Mouse (Mus musculus): Measurements from ENCODE around the gene Pdap1. TPM values are rescaled to one million over a fixed set of nuclear protein-coding genes. Genes with fewer than 3 reads are reported as not detected.
A peak's percentile ranks its signal among the peaks of the same experiment; 100 is the strongest.
"Not testable (repeated sequence)": the region's sequence is repeated elsewhere in the genome, so short reads cannot be mapped to it uniquely, and the experiment has no call there.

Gene Pdap1
- polyA plus RNA-seq, 1 experiment from 2014 or later = 134 TPM

DNA sequence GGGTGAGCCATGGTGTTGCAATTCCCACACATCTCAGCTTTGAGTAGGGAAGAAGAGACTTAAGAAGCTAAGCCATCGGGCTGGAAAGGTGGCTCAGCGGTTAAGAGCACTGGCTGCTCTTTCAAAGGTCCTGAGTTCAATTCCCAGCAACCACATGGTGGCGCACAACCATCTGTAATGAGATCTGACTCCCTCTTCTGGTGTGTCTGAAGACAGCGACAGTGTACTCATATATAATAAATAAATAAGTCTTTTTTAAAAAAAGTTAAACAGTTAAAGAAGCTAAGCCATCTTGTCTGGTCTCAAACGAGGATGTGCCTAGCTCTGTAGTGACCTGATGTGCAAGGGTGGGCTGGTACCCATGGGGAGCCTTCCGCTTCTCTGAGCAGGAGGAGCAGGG, 6.8 kb downstream of the Pdap1 start:
- H3K27ac ChIP-seq; H3K4me3 ChIP-seq (ENCODE audit: inconsistent target): not testable (repeated sequence)
- H3K79me2 ChIP-seq (ENCODE audit: inconsistent target) = peaks cover 25% of the 10 kb centered on the region
- H3K36me3 ChIP-seq (ENCODE audit: inconsistent target) = peaks cover 61% of the 10 kb centered on the region
- WGBS (ENCODE audit: missing documents) = 93% methylated on average over 6 of the region's 6 CpGs

- no peak overlapping the region for H3K4me3 ChIP-seq (ENCODE audit: inconsistent target)
- H3K27ac ChIP-seq = no peak overlapping the region
- WGBS (ENCODE audit: missing documents) = 70% methylated on average over 3 of the region's 3 CpGs
These were observed 9.0 kb downstream of the Pdap1 start for GRCm38 (mm10) chr5:145130995-145131394.

DNA sequence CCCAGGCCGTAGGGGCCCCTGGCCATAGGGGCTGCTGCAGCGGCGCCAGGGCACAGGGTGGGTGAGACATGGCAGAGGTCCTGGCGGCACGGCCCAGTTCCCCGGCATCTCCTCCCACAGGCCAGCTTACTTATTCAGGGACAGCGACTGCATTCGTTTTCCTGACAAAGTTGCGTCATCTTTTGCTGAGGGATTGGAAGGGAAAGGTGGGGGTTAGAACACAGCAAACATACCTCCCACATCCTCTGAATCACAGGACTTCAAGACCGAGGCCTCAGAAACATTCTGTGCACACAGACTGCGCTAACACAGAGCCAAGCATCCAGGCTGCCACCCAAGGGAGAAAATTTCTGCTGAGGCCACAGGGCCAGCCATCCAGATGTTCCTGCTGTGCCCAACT, 9.8 kb downstream of the Pdap1 start:
- no peak overlapping the region for H3K4me3 ChIP-seq (ENCODE audit: inconsistent target)
- H3K36me3 ChIP-seq (ENCODE audit: inconsistent target) = peaks cover 78% of the 10 kb centered on the region
- WGBS (ENCODE audit: missing documents) = 57% methylated on average over 11 of the region's 11 CpGs
- no peak overlapping the region for H3K27ac ChIP-seq
- H3K79me2 ChIP-seq (ENCODE audit: inconsistent target) = peaks cover 11% of the 10 kb centered on the region; the same call in 1 of the 2 replicates

More at GRCm38 (mm10) chr5:145130995-145131394, 9.0 kb downstream of the Pdap1 start:
- Histone ChIP-seq H3K79me2 (ENCODE audit: inconsistent target) (peaks cover 6% of the 10 kb centered on the region), H3K36me3 (ENCODE audit: inconsistent target) (peaks cover 75% of the 10 kb centered on the region)

GRCm38 (mm10) chr5:145129773-145130172, 10.3 kb downstream of the Pdap1 start:
- Histone ChIP-seq H3K79me2 (ENCODE audit: inconsistent target) (peaks cover 15% of the 10 kb centered on the region), H3K36me3 (ENCODE audit: inconsistent target) (peaks cover 78% of the 10 kb centered on the region)
- not testable (repeated sequence) for H3K27ac ChIP-seq; H3K4me3 ChIP-seq (ENCODE audit: inconsistent target)
- WGBS (ENCODE audit: missing documents) = no CpG with 5 or more reads among the region's 6 CpGs

DNA sequence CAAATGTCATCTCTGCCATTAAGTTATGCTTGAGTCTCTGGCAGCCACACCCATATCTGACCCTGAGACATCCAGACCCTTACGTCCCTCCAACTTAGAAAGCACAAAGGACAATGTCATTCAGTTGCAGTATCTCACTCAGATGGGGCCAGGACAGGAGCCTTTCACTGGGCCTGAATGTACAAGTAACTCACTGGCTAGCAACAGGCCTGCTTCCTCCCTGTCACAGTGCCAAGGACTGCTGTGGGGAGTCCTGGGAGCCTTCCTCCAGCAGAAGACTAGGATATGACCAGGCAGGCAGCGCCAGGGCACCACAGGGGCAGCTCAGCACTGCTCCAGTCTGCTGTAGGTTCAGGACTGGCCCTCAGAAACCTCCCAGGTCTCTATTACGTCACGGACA, 10.9 kb downstream of the Pdap1 start:
- Histone ChIP-seq H3K4me3 (ENCODE audit: inconsistent target) (no peak overlapping the region), H3K79me2 (ENCODE audit: inconsistent target) (peaks cover 22% of the 10 kb centered on the region), H3K36me3 (ENCODE audit: inconsistent target) (peaks cover 78% of the 10 kb centered on the region), H3K27ac (no peak overlapping the region)
- 98% methylated on average over 4 of the region's 4 CpGs for WGBS (ENCODE audit: missing documents)

- WGBS (ENCODE audit: missing documents) = 95% methylated on average over 7 of the region's 9 CpGs
- peaks cover 80% of the 10 kb centered on the region for H3K36me3 ChIP-seq (ENCODE audit: inconsistent target)
- H3K4me3 ChIP-seq (ENCODE audit: inconsistent target) = no peak overlapping the region
- peaks cover 47% of the 10 kb centered on the region for H3K79me2 ChIP-seq (ENCODE audit: inconsistent target)
- no peak overlapping the region for H3K27ac ChIP-seq
These were observed 13.5 kb downstream of the Pdap1 start for GRCm38 (mm10) chr5:145126580-145126979.

DNA sequence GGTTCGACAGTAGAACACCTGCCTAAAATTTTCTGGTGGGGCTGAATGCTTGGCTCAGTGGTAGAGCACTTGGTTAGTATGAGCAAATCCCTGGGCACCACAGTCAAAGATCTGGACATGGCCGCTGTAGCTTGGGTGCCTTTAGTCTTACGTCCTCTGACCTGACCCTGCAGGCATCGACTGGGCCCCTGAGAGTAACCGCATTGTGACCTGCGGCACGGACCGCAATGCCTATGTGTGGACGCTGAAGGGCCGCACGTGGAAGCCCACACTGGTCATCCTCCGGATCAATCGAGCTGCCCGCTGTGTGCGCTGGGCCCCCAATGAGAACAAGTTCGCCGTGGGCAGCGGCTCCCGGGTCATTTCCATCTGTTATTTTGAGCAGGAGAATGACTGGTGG, 16.6 kb downstream of the Pdap1 start:
- H3K36me3 ChIP-seq (ENCODE audit: inconsistent target) = peaks cover 89% of the 10 kb centered on the region
- 94% methylated on average over 17 of the region's 19 CpGs for WGBS (ENCODE audit: missing documents)

GRCm38 (mm10) chr5:145120921-145121320, 19.1 kb downstream of the Pdap1 start:
- H3K36me3 ChIP-seq (ENCODE audit: inconsistent target) = peaks cover 79% of the 10 kb centered on the region

More for the DNA sequence above, 16.6 kb downstream of the Pdap1 start:
- H3K4me3 ChIP-seq (ENCODE audit: inconsistent target) = no peak overlapping the region
- H3K79me2 ChIP-seq (ENCODE audit: inconsistent target) = peaks cover 79% of the 10 kb centered on the region
- H3K27ac ChIP-seq = no peak overlapping the region

DNA sequence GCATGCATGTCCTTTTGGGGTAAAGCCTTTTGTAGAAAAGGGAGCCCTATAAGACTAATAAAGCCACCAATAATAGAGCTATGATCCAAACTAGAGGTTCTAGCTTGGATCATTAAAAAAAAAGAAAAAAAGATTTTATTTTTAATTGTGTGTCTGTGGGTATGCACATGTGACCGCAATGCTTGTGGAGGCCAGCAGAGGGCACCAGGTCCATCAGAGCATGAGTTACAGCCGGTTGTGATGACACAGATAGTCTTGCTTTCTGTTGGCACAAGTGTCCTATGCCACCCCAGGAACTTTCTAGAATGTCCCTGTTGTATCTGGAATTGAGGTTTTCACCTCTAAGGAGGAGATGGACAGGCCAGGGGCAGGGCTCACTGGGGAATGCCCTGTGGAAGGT, 20.7 kb downstream of the Pdap1 start:
- 94% methylated on average over 2 of the region's 2 CpGs for WGBS (ENCODE audit: missing documents)
- Histone ChIP-seq H3K36me3 (ENCODE audit: inconsistent target) (peaks cover 64% of the 10 kb centered on the region), H3K27ac (no peak overlapping the region), H3K79me2 (ENCODE audit: inconsistent target) (peaks cover 98% of the 10 kb centered on the region), H3K4me3 (ENCODE audit: inconsistent target) (no peak overlapping the region)

More at GRCm38 (mm10) chr5:145120921-145121320, 19.1 kb downstream of the Pdap1 start:
- no peak overlapping the region for H3K4me3 ChIP-seq (ENCODE audit: inconsistent target)
- no peak overlapping the region for H3K27ac ChIP-seq
- WGBS (ENCODE audit: missing documents) = 94% methylated on average over 7 of the region's 7 CpGs
- peaks cover 97% of the 10 kb centered on the region for H3K79me2 ChIP-seq (ENCODE audit: inconsistent target)

DNA sequence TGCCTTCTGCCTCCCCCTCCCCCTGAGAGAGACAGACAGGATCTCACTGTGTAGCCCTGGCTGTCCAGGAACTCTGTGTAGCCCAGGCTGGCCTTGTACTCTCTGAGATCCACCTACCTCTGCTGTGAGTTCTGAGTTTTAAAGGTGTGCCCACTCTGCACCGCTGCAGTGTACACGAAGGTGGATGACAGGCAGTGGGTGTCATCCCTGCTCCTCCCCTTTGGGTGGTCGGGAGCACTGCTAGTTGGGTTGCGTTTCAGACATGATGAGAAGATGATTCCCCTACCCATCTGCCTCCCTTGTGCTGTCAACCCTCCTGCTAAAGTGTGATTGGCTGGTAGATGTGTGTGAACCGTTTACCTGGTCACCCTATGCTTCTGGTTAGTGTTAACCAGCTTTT, 21.6 kb downstream of the Pdap1 start:
- 97% methylated on average over 5 of the region's 5 CpGs for WGBS (ENCODE audit: missing documents)
- peaks cover 90% of the 10 kb centered on the region for H3K79me2 ChIP-seq (ENCODE audit: inconsistent target)
- H3K4me3 ChIP-seq (ENCODE audit: inconsistent target) = no peak overlapping the region
- no peak overlapping the region for H3K27ac ChIP-seq
- peaks cover 55% of the 10 kb centered on the region for H3K36me3 ChIP-seq (ENCODE audit: inconsistent target)

- Histone ChIP-seq H3K36me3 (ENCODE audit: inconsistent target) (peaks cover 50% of the 10 kb centered on the region), H3K27ac (no peak overlapping the region), H3K79me2 (ENCODE audit: inconsistent target) (peaks cover 86% of the 10 kb centered on the region), H3K4me3 (ENCODE audit: inconsistent target) (no peak overlapping the region)
- WGBS (ENCODE audit: missing documents) = 80% methylated on average over 6 of the region's 6 CpGs
These were observed 22.0 kb downstream of the Pdap1 start for GRCm38 (mm10) chr5:145118005-145118404.

DNA sequence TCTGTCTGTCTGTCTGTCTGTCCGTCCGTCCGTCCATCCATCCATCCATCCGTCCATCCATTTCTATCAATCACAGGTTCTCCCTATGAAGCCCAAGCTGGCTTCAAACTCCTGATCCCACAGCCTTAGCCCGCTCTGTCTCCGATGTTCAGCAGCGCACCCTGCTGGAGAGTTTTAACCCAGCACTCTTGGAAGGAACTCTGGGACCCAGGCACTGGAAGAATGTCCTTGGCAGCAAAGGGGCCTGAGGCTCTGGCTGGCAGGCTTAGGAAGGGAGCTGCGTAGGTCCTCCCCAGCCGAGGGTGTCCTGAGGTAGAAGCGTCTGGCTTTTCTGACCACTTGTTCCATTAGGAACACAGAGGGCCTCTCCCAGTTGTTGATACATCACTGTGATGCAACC, 23.1 kb downstream of the Pdap1 start:
- peak overlapping the region; percentile 99 for H3K27ac ChIP-seq
- WGBS (ENCODE audit: missing documents) = 43% methylated on average over 9 of the region's 10 CpGs
- peak overlapping the region; percentile 84 for H3K4me3 ChIP-seq (ENCODE audit: inconsistent target)

DNA sequence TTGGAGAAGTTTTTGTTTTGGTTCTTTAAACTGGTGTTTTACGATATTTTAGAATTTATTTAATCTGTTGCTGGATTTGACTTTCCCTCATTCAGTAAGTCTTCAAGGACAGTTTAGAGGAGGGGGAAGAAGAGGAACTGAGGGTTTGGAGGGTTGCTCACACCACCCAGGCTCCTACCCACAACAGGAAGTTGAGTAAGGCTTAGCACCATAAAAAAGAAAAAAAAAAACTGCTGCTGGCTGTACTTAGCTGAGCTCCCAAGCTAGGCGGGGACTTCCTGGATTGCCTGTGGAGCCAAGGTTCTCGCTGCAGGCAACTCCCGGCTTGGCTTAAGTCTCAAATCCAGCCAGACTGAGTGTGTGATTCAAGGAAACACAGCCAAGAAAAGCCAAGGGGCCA, 23.7 kb downstream of the Pdap1 start:
- peaks cover 69% of the 10 kb centered on the region for H3K79me2 ChIP-seq (ENCODE audit: inconsistent target)
- peak overlapping the region; percentile 84 for H3K4me3 ChIP-seq (ENCODE audit: inconsistent target)
- H3K36me3 ChIP-seq (ENCODE audit: inconsistent target) = peaks cover 33% of the 10 kb centered on the region; the same call in 1 of the 2 replicates
- WGBS (ENCODE audit: missing documents) = 2% methylated on average over 4 of the region's 4 CpGs
- H3K27ac ChIP-seq = peak overlapping the region; percentile 99

More for the DNA sequence above, 23.1 kb downstream of the Pdap1 start:
- peaks cover 75% of the 10 kb centered on the region for H3K79me2 ChIP-seq (ENCODE audit: inconsistent target)
- peaks cover 39% of the 10 kb centered on the region for H3K36me3 ChIP-seq (ENCODE audit: inconsistent target)

GRCm38 (mm10) chr5:145115736-145116135, 24.3 kb downstream of the Pdap1 start:
- Histone ChIP-seq H3K27ac (peak overlapping the region; percentile 99), H3K4me3 (ENCODE audit: inconsistent target) (peak overlapping the region; percentile 84), H3K36me3 (ENCODE audit: inconsistent target) (peaks cover 28% of the 10 kb centered on the region; the same call in 1 of the 2 replicates), H3K79me2 (ENCODE audit: inconsistent target) (peaks cover 63% of the 10 kb centered on the region)
- 42% methylated on average over 5 of the region's 5 CpGs for WGBS (ENCODE audit: missing documents)

- peak overlapping the region; percentile 84 for H3K4me3 ChIP-seq (ENCODE audit: inconsistent target)
- peaks cover 54% of the 10 kb centered on the region for H3K79me2 ChIP-seq (ENCODE audit: inconsistent target)
- 4% methylated on average over 40 of the region's 40 CpGs for WGBS (ENCODE audit: missing documents)
- H3K36me3 ChIP-seq (ENCODE audit: inconsistent target) = peaks cover 26% of the 10 kb centered on the region; the same call in 1 of the 2 replicates
- H3K27ac ChIP-seq = peak overlapping the region; percentile 99
These were observed 25.2 kb downstream of the Pdap1 start for GRCm38 (mm10) chr5:145114606-145115473.

All from macrophage (primary cell).